Mouse (Mus musculus) hematopoietic stem cell, adult 5-6 weeks (primary cell): ENCODE measurements around the gene Gm7173. TPM values are rescaled to one million over a fixed set of nuclear protein-coding genes. Genes with fewer than 3 reads are reported as not detected.

ENCODE experiments used
- ATAC-seq, 2 experiments: fragments of 125-278 bp in 1 of 2; replicated peaks in 1 of 2; 2 replicates each; pipeline ENCODE4 v1.8.0; 2016 to 2017; ENCODE audit warnings: inconsistent platforms in 2 of 2, mild to moderate bottlenecking in 2 of 2, moderate number of reproducible peaks in 2 of 2, low read depth in 1 of 2, moderate TSS enrichment in 1 of 2; ENCODE audit not compliant: low FRiP score in 2 of 2, poor library complexity in 2 of 2, severe bottlenecking in 2 of 2, insufficient read depth in 1 of 2, low TSS enrichment in 1 of 2
- total RNA-seq: library from RNA; stranded (forward); fragments of 172-1452, 232-1000 nt; gene quantifications from 2 replicates; pipeline ENCODE4 v1.2.3, GENCODE M21; 2017

Gene Gm7173
- total RNA-seq = 2.0 and 5.0 TPM in 2 replicates

GRCm38 (mm10) chrX:79516977-79517645 is at the start of gene Gm7173:
Gene Gm7173, minus strand, starts transcription at chrX:79517285.
- peak; percentile 84 to 93 for ATAC-seq

GRCm38 (mm10) chrX:79517646-79518016 is 546 bp upstream of the Gm7173 start:
- no peak for ATAC-seq

GRCm38 (mm10) chrX:79316790-79317189 is 200.3 kb downstream of the Gm7173 start:
- ATAC-seq = no peak

Other genes with a start within 250 kb of the Gm7173 start
- gene Mageb16, start 154.2 kb upstream of the Gm7173 start, total RNA-seq = not detected in 2 replicates